14 mouse cellular contexts compared by ENCODE assay signal in genomic region chr13:72324041-72324690, GRCm38 (mm10).
A peak's percentile ranks its signal among the peaks of the same experiment; 100 is the strongest.
DNase-seq lines count a peak whose midpoint lies in the region; ATAC-seq lines count a peak whose summit lies in the region.
"Had no signal": no experiment of that assay in that cellular context is flagged by ENCODE, and none has a peak within 500 bp of the region (broad histone marks: within the 10 kb centered on the region; RNA-seq: fewer than 3 reads in every experiment).

No protein-coding gene starts in this region.

- WGBS in hindbrain, embryonic 15.5 days: 48% methylated on average over 10 of the region's 10 CpGs
- WGBS in hindbrain, embryonic 12.5 days: 68% methylated on average over 10 of the region's 10 CpGs
- 70% methylated on average over 10 of the region's 10 CpGs for WGBS in neural tube, embryonic 15.5 days

- peak overlapping the region; percentile 39 for H3K4me2 ChIP-seq in hindbrain, embryonic 15.5 days
- H3K4me2 ChIP-seq in hindbrain, embryonic 12.5 days (replicated peaks): no peak overlapping the region
- H3K4me2 ChIP-seq in neural tube, embryonic 15.5 days: 0 out of 2 replicates have a peak overlapping the region, but pooled peaks have one; percentile 13
- H3K4me2 ChIP-seq: forebrain, embryonic 12.5 days had no signal

- H3K9me3 ChIP-seq in hindbrain, embryonic 15.5 days: no peaks in the 10 kb centered on the region
- H3K9me3 ChIP-seq in hindbrain, embryonic 12.5 days (replicated peaks): no peaks in the 10 kb centered on the region
- H3K9me3 ChIP-seq in neural tube, embryonic 15.5 days (replicated peaks): no peaks in the 10 kb centered on the region
- H3K9me3 ChIP-seq: forebrain, embryonic 12.5 days had no signal

- H3K27me3 ChIP-seq in hindbrain, embryonic 15.5 days: no peaks in the 10 kb centered on the region; the same call in 1 of the 2 replicates
- H3K27me3 ChIP-seq in hindbrain, embryonic 12.5 days: no peaks in the 10 kb centered on the region; the same call in 1 of the 2 replicates
- 0 out of 2 replicates have a peak, but pooled peaks cover 3% of the 10 kb centered on the region for H3K27me3 ChIP-seq in neural tube, embryonic 15.5 days (replicated peaks)

- ATAC-seq in hindbrain, embryonic 15.5 days (ENCODE audit: low FRiP score, low read depth): no peak
- no peak for ATAC-seq in hindbrain, embryonic 12.5 days (ENCODE audit: low FRiP score)
- no peak for ATAC-seq in neural tube, embryonic 15.5 days (ENCODE audit: low FRiP score)

- DNase-seq in neural tube, embryonic 10.5 days (ENCODE audit: extremely low spot score, low spot score): no peak
- DNase-seq in heart, postnatal 10 days: peak; percentile 27 to 41
- DNase-seq in lung, postnatal 36 days: peak; percentile 50
- no peak for DNase-seq in natural killer cell, adult 2 months (ENCODE audit: low spot score in 2 of 2)
- DNase-seq: adrenal gland, adult 8-10 months; cerebellum, adult 18-20 months; kidney, adult 18-20 months; kidney, postnatal 25 days; liver had no signal

- H3K9ac ChIP-seq in hindbrain, embryonic 15.5 days: no peak overlapping the region
- no peak overlapping the region for H3K9ac ChIP-seq in hindbrain, embryonic 12.5 days
- H3K9ac ChIP-seq in neural tube, embryonic 15.5 days (replicated peaks): no peak overlapping the region
- H3K9ac ChIP-seq: forebrain, embryonic 12.5 days had no signal

- no peak overlapping the region for H3K27ac ChIP-seq in hindbrain, embryonic 15.5 days (replicated peaks)
- no peak overlapping the region for H3K27ac ChIP-seq in hindbrain, embryonic 12.5 days
- H3K27ac ChIP-seq in neural tube, embryonic 15.5 days (replicated peaks): no peak overlapping the region
- H3K27ac ChIP-seq: forebrain, embryonic 12.5 days had no signal

- H3K4me3 ChIP-seq in hindbrain, embryonic 15.5 days: no peak overlapping the region
- H3K4me3 ChIP-seq in hindbrain, embryonic 12.5 days: no peak overlapping the region
- H3K4me3 ChIP-seq in neural tube, embryonic 15.5 days (replicated peaks): no peak overlapping the region
- H3K4me3 ChIP-seq: forebrain, embryonic 12.5 days had no signal

- no peaks in the 10 kb centered on the region for H3K4me1 ChIP-seq in hindbrain, embryonic 15.5 days (replicated peaks)
- no peaks in the 10 kb centered on the region for H3K4me1 ChIP-seq in hindbrain, embryonic 12.5 days
- H3K4me1 ChIP-seq in neural tube, embryonic 15.5 days: no peaks in the 10 kb centered on the region
- H3K4me1 ChIP-seq: forebrain, embryonic 12.5 days had no signal

- intact Hi-C loops in heart, postnatal 10 days (cut with DNase I): no loop called here

- no peaks in the 10 kb centered on the region for H3K36me3 ChIP-seq in hindbrain, embryonic 15.5 days
- H3K36me3 ChIP-seq in hindbrain, embryonic 12.5 days: no peaks in the 10 kb centered on the region
- H3K36me3 ChIP-seq in neural tube, embryonic 15.5 days: no peaks in the 10 kb centered on the region
- H3K36me3 ChIP-seq: forebrain, embryonic 12.5 days; G1E had no signal

Comparison
In these comparisons a context has a peak if more than half of its experiments do, and no peak if none do; other contexts are left out.
1. DNase-seq: peak in heart, postnatal 10 days (2 of 2) and lung, postnatal 36 days (single experiment); none in neural tube, embryonic 10.5 days (single experiment) and natural killer cell, adult 2 months (0 of 2).